Mouse (Mus musculus) layer of hippocampus, adult 11-12 months (tissue): ENCODE measurements around the gene Vat1l.

Source experiments
- DNase-seq: peaks from one replicate; pipeline ENCODE4 v3.0.0; 2022; ENCODE audit warnings: low spot score

The Vat1l gene

GRCm38 (mm10) chr8:114399273-114399672 is 193.9 kb downstream of the Vat1l start:
- DNase-seq: no peak

- DNase-seq: no peak
Measured at GRCm38 (mm10) chr8:114401679-114402078, 196.3 kb downstream of the Vat1l start.

GRCm38 (mm10) chr8:114411421-114411820 is 206.0 kb downstream of the Vat1l start:
- DNase-seq: no peak

- DNase-seq: no peak
Measured at GRCm38 (mm10) chr8:114417786-114418185, 212.4 kb downstream of the Vat1l start, which contains the start of gene Clec3a. Clec3a (plus strand) TSS chr8:114418086.

- no peak for DNase-seq
Measured at GRCm38 (mm10) chr8:114418486-114418885, 213.1 kb downstream of the Vat1l start.

- DNase-seq: no peak
Measured at GRCm38 (mm10) chr8:114418904-114419303, 213.5 kb downstream of the Vat1l start.

GRCm38 (mm10) chr8:114421544-114421943 is 216.1 kb downstream of the Vat1l start:
- DNase-seq: peak; percentile 15
